Mouse (Mus musculus): ENCODE measurements at regions not wholly inside any gene's neighbourhood (a gene's known extent, or its start where the extent isn't known, plus 50 kb on each side); places are given as distances from the start of the nearest gene placed in this dataset.

DNA sequence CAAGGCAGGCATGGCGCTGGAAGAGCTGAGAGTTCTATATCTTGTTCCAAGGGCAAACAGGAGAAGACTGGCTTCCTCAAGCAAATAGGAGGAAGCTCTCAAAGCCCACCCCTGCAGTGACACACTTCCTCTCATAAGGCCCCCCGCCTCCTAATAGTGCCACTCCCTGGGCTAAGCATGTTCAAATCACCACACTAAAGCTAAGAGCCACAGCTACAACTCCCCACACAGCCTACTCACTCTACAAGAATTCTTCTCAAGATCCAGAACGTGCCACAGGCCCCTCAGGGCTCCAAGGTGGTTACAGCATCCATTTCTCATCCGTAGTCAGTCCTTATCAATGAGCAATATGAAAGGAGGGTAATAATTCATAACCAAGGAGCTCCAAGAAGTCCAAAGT, 103.4 kb upstream of the Map4k3 start:
- no peak for TF ChIP-seq POLR2A (IDR thresholded peaks at IDR 0.05; ENCODE audit: borderline replicate concordance, extremely low read depth, insufficient read depth, insufficient read length)
- ATAC-seq (ENCODE audit: low FRiP score, low read depth), result no peak
- Histone ChIP-seq H3K27ac (replicated peaks; ENCODE audit: low read depth, low read length) (no peak overlapping the region), H3K9ac (ENCODE audit: low read depth, low read length, severe bottlenecking) (no peak overlapping the region), H3K27me3 (ENCODE audit: control insufficient read depth, insufficient read depth, low read length) (no peaks in the 10 kb centered on the region), H3K4me2 (replicated peaks; ENCODE audit: low read depth, low read length, severe bottlenecking) (no peak overlapping the region), H3K4me1 (ENCODE audit: control insufficient read depth, insufficient read depth, low read length) (peaks cover 5% of the 10 kb centered on the region), H3K36me3 (ENCODE audit: control insufficient read depth, insufficient read depth, low read length) (no peaks in the 10 kb centered on the region), H3K9me3 (ENCODE audit: control insufficient read depth, low read length) (no peaks in the 10 kb centered on the region), H3K4me3 (replicated peaks; ENCODE audit: low read length) (no peak overlapping the region)
- 83% methylated on average over 4 of the region's 4 CpGs for WGBS
- no peak for DNase-seq (ENCODE audit: low spot score)

DNA sequence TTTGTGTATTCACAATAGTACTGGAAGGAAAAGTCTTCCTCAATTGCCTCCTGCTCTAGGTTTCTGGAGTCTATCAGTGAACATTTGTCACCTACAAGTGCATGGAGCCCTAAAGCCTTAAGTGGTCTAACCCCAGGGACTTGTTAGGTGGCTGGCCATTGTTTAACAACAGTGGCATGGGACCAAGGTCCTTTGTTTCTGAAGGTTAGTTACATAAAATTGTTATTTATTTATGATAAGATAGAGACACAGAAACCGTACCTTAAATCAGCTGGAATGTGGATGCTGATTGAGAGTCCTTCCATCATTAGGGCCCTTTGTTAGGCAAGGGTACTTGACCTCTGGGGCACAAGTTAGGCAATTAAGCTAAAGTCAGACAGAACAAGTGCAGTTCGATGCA, 99.6 kb upstream of the Map4k3 start:
- no peak overlapping the region for H3K27ac ChIP-seq (replicated peaks; ENCODE audit: low read depth, low read length)
- ATAC-seq (ENCODE audit: low FRiP score, low read depth), result no peak

DNA sequence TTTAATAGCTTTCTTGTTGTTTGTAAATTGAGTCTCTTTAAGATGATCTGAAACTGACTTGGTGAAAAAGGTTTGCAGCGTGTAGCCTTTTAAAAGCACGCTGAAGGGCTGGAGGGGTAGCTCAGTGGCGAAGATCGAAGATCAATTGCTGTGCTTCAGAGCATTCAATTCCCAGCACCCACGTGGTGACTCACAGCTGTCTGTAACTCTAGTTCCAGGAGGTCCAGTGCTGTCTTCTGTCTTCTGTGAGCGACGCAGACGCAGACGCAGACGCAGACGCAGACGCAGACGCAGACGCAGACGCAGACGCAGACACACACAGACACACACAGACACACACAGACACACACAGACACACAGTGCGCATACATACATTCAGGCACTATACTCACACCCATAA, 99.1 kb upstream of the Map4k3 start:
- TF ChIP-seq POLR2A (IDR thresholded peaks at IDR 0.05; ENCODE audit: borderline replicate concordance, extremely low read depth, insufficient read depth, insufficient read length), result no peak
- no peak for DNase-seq (ENCODE audit: low spot score)
- Histone ChIP-seq H3K27ac (replicated peaks; ENCODE audit: low read depth, low read length) (no peak overlapping the region), H3K4me3 (replicated peaks; ENCODE audit: low read length) (no peak overlapping the region), H3K36me3 (ENCODE audit: control insufficient read depth, insufficient read depth, low read length) (no peaks in the 10 kb centered on the region), H3K4me2 (replicated peaks; ENCODE audit: low read depth, low read length, severe bottlenecking) (no peak overlapping the region), H3K4me1 (ENCODE audit: control insufficient read depth, insufficient read depth, low read length) (peaks cover 19% of the 10 kb centered on the region), H3K9me3 (ENCODE audit: control insufficient read depth, low read length) (no peaks in the 10 kb centered on the region), H3K27me3 (ENCODE audit: control insufficient read depth, insufficient read depth, low read length) (no peaks in the 10 kb centered on the region), H3K9ac (ENCODE audit: low read depth, low read length, severe bottlenecking) (no peak overlapping the region)
- WGBS, result 89% methylated on average over 17 of the region's 17 CpGs
- no peak for ATAC-seq (ENCODE audit: low FRiP score, low read depth)

More for the DNA sequence above, 99.6 kb upstream of the Map4k3 start:
- Histone ChIP-seq H3K36me3 (ENCODE audit: control insufficient read depth, insufficient read depth, low read length) (no peaks in the 10 kb centered on the region), H3K4me2 (replicated peaks; ENCODE audit: low read depth, low read length, severe bottlenecking) (no peak overlapping the region), H3K9ac (ENCODE audit: low read depth, low read length, severe bottlenecking) (no peak overlapping the region), H3K4me3 (replicated peaks; ENCODE audit: low read length) (no peak overlapping the region), H3K27me3 (ENCODE audit: control insufficient read depth, insufficient read depth, low read length) (no peaks in the 10 kb centered on the region), H3K4me1 (ENCODE audit: control insufficient read depth, insufficient read depth, low read length) (peaks cover 19% of the 10 kb centered on the region), H3K9me3 (ENCODE audit: control insufficient read depth, low read length) (no peaks in the 10 kb centered on the region)
- no peak for DNase-seq (ENCODE audit: low spot score)
- 61% methylated on average over 2 of the region's 2 CpGs for WGBS
- TF ChIP-seq POLR2A (IDR thresholded peaks at IDR 0.05; ENCODE audit: borderline replicate concordance, extremely low read depth, insufficient read depth, insufficient read length), result no peak

DNA sequence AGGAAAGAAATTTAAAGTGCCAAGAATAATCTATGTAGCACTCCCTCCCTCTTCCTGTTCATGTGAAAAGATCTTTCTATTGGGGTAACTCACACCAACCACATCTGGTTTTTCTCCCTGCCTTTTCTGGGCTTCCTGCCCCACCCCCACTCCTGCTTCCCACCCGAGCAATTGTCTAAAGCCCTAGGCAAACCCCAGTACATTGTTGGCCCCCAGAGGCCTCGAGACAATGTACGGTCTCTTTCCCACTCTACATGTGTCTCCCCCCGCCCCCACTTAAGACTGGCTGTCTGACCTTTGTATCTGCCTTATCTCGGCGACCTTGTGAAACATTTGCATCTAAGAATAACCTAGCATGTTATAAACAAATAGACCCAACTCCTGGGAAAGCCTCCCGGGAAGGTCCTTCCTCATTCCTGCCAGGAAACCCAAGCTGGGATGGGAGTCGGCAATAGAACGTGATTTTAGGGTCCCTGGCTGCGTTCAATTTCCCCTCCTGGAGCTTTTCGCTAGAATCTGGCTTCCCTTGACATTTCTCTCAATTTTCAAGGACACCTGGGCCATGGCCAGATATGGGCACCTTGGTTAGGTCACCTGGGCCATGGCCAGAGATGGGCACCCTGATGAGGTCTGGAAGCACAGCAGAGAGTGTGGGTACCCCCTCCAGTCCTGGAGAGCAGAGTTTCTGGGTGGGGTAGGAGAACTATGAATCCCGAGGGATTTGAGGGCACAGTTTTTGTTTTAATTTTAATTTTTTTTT, 97.9 kb upstream of the Map4k3 start:
- DNase-seq (ENCODE audit: low spot score) (peak; percentile 80), ATAC-seq (ENCODE audit: low FRiP score, low read depth) (peak; percentile 87)
- Histone ChIP-seq H3K27ac (replicated peaks; ENCODE audit: low read depth, low read length) (peak overlapping the region; percentile 89), H3K27me3 (ENCODE audit: control insufficient read depth, insufficient read depth, low read length) (no peaks in the 10 kb centered on the region), H3K9ac (ENCODE audit: low read depth, low read length, severe bottlenecking) (no peak overlapping the region), H3K4me1 (ENCODE audit: control insufficient read depth, insufficient read depth, low read length) (peaks cover 19% of the 10 kb centered on the region), H3K4me3 (replicated peaks; ENCODE audit: low read length) (no peak overlapping the region), H3K9me3 (ENCODE audit: control insufficient read depth, low read length) (no peaks in the 10 kb centered on the region), H3K36me3 (ENCODE audit: control insufficient read depth, insufficient read depth, low read length) (no peaks in the 10 kb centered on the region), H3K4me2 (replicated peaks; ENCODE audit: low read depth, low read length, severe bottlenecking) (peak overlapping the region; percentile 39)
- WGBS, result 29% methylated on average over 12 of the region's 12 CpGs
- no peak for TF ChIP-seq POLR2A (IDR thresholded peaks at IDR 0.05; ENCODE audit: borderline replicate concordance, extremely low read depth, insufficient read depth, insufficient read length)

DNA sequence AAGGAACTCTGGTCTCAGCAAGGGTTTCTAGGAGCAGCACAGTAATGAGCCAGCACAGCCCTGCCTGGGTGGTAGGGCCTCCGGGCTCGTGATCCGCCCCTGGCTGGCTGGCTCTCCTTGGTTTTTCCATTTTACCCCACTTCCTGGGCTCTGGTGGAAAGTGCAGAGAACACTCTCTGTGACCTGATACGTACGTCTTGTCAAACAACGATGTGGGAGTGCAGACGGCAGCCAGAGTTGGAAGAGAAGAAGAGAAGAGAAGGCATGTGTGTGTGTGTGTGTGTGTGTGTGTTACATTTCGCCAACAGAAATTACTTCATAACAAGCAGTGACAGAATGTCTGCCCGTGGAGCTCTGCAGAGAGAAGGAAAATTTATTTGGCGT, 97.2 kb upstream of the Map4k3 start:
- WGBS, result 5% methylated on average over 10 of the region's 10 CpGs
- Histone ChIP-seq H3K36me3 (ENCODE audit: control insufficient read depth, insufficient read depth, low read length) (no peaks in the 10 kb centered on the region), H3K4me2 (replicated peaks; ENCODE audit: low read depth, low read length, severe bottlenecking) (peak overlapping the region; percentile 39), H3K27ac (replicated peaks; ENCODE audit: low read depth, low read length) (peak overlapping the region; percentile 89), H3K27me3 (ENCODE audit: control insufficient read depth, insufficient read depth, low read length) (no peaks in the 10 kb centered on the region), H3K9me3 (ENCODE audit: control insufficient read depth, low read length) (no peaks in the 10 kb centered on the region), H3K4me1 (ENCODE audit: control insufficient read depth, insufficient read depth, low read length) (peaks cover 19% of the 10 kb centered on the region), H3K9ac (ENCODE audit: low read depth, low read length, severe bottlenecking) (no peak overlapping the region), H3K4me3 (replicated peaks; ENCODE audit: low read length) (0 out of 2 replicates have a peak overlapping the region, but pooled peaks have one; percentile 0)
- DNase-seq (ENCODE audit: low spot score) (peak; percentile 75), ATAC-seq (ENCODE audit: low FRiP score, low read depth) (peak; percentile 79)
- no peak for TF ChIP-seq POLR2A (IDR thresholded peaks at IDR 0.05; ENCODE audit: borderline replicate concordance, extremely low read depth, insufficient read depth, insufficient read length)
